Mouse (Mus musculus) limb, embryonic 14.5 days (tissue): ENCODE measurements around the gene Kazn. TPM values are rescaled to one million over a fixed set of nuclear protein-coding genes. Genes with fewer than 3 reads are reported as not detected.

Experiments used
- ATAC-seq: fragments of 200-750 bp; cut with Nextera tagmentation; 2 replicates; pipeline ENCODE4 v1.8.0; 2017; ENCODE audit warnings: low read depth, moderate number of reproducible peaks, moderate TSS enrichment; ENCODE audit not compliant: low FRiP score
- DNase-seq: peaks from one replicate; pipeline ENCODE4 v3.0.0-alpha.2; 2015; ENCODE audit warnings: low spot score
- H3K27ac ChIP-seq: fragments of 300-500 bp; sonication (generic); replicated peaks from 2 replicates; pipeline ENCODE4 v1.5.1; 2014; ENCODE audit warnings: low read depth, mild to moderate bottlenecking, low read length, moderate library complexity, mixed read lengths
- H3K27me3 ChIP-seq: fragments of 300-500 bp; sonication (generic); 2 replicates; pipeline ENCODE4 v1.6.1; 2014; ENCODE audit warnings: low read length, mixed read lengths; ENCODE audit not compliant: control insufficient read depth, insufficient read depth
- H3K36me3 ChIP-seq: fragments of 300-500 bp; sonication (generic); 2 replicates; pipeline ENCODE4 v1.6.1; 2014; ENCODE audit warnings: mild to moderate bottlenecking, low read length, moderate library complexity, mixed read lengths; ENCODE audit not compliant: control insufficient read depth, insufficient read depth
- H3K4me1 ChIP-seq: fragments of 300-500 bp; sonication (generic); 2 replicates; pipeline ENCODE4 v1.6.1; 2014; ENCODE audit warnings: antibody characterized with exemption, low read length, mixed read lengths; ENCODE audit not compliant: control insufficient read depth, insufficient read depth
- H3K4me2 ChIP-seq: fragments of 300-500 bp; sonication (generic); replicated peaks from 2 replicates; pipeline ENCODE4 v1.6.1; 2014; ENCODE audit warnings: low read depth, mild to moderate bottlenecking, low read length, moderate library complexity; ENCODE audit not compliant: severe bottlenecking
- H3K4me3 ChIP-seq: fragments of 300-500 bp; sonication (generic); replicated peaks from 2 replicates; pipeline ENCODE4 v1.5.1; 2014; ENCODE audit warnings: low read length
- H3K9ac ChIP-seq: fragments of 300-500 bp; sonication (generic); 2 replicates; pipeline ENCODE4 v1.6.1; 2014; ENCODE audit warnings: mild to moderate bottlenecking, low read depth, low read length, moderate library complexity; ENCODE audit not compliant: severe bottlenecking
- H3K9me3 ChIP-seq: fragments of 300-500 bp; sonication (generic); 2 replicates; pipeline ENCODE4 v1.6.1; 2016; ENCODE audit warnings: low read length; ENCODE audit not compliant: control insufficient read depth
- POLR2A ChIP-seq: fragments of 200-500 bp; IDR thresholded peaks from 2 replicates; pipeline ENCODE4 v1.8.0; 2012; ENCODE audit warnings: inconsistent platforms, mild to moderate bottlenecking, moderate library complexity, borderline replicate concordance; ENCODE audit not compliant: insufficient read depth, insufficient read length; ENCODE audit errors: extremely low read depth
- WGBS: fragments of 180-500 bp; shearing (Covaris S2); extraction: QIAGEN DNeasy Blood & Tissue Kit; methylation state at CpG from one replicate; pipeline ENCODE4 v1.1.7; 2014; 5-methylcytosine and 5-hydroxymethylcytosine counted together
- polyA plus RNA-seq, 2 experiments: library from polyadenylated mRNA; depleted of rRNA in 1 of 2; stranded (reverse) in 1 of 2; unstranded in 1 of 2; fragments of >200 nt; fragmentation: Nextera tagmentation in 1 of 2; extraction: Ambion mirVana in 1 of 2; gene quantifications; 2 replicates each; pipeline versions ENCODE4 v1.2.1 to v1.2.3; 2012 to 2014

The Kazn gene
- polyA plus RNA-seq, 2 experiments = 12.7 to 31.3 TPM

DNA sequence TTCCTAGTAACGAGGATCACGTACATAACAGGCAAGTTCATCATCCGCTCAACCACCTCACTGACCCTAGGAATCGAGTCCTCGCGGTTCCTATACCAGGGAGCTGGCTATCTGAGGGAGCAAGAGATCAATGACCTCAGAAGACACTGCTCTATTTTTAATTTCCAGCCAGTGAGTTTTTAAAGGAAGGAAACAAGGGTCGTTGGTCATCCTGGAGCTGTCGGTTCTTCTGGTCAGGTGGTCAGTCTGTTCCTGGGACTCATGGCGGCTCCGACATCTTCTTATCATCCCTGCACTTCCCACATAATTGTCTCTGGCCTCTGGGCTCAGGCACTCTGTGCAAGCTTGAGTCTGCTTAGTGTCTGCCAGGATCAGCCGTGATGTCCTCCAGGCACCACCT, 144.8 kb downstream of the Kazn start:
- H3K9ac ChIP-seq = no peak overlapping the region
- DNase-seq = no peak
- 86% methylated on average over 11 of the region's 11 CpGs for WGBS
- no peak overlapping the region for H3K4me2 ChIP-seq
- H3K4me3 ChIP-seq = no peak overlapping the region
- no peak for ATAC-seq
- H3K27ac ChIP-seq = no peak overlapping the region
- H3K4me1 ChIP-seq = peaks cover 17% of the 10 kb centered on the region; the same call in 1 of the 2 replicates
- no peaks in the 10 kb centered on the region for H3K27me3 ChIP-seq
- no peaks in the 10 kb centered on the region for H3K36me3 ChIP-seq
- no peaks in the 10 kb centered on the region for H3K9me3 ChIP-seq
- no peak for TF ChIP-seq POLR2A

DNA sequence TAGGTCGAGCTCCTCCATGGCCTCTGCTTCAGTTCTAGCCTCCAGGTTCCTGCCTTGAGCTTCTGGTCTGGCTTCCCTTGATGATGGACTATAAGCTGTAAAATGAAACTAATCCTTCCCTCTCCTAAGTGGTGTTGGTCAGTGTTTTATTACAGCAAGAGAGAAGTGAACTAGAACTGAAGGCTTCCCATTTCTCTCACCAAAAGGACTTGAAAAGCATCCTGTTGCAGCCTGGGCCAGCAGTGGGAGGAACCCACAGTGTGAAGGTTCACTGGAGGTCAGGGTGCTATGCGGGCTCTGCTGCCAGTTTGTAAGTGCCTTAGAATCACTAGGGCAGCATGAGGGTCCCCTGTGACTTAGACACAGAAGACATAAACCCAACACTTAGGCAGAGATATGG, 148.1 kb downstream of the Kazn start:
- TF ChIP-seq POLR2A = no peak
- Histone ChIP-seq H3K4me3 (no peak overlapping the region), H3K9ac (no peak overlapping the region), H3K36me3 (no peaks in the 10 kb centered on the region), H3K9me3 (no peaks in the 10 kb centered on the region), H3K4me1 (peaks cover 5% of the 10 kb centered on the region; the same call in 1 of the 2 replicates), H3K4me2 (no peak overlapping the region), H3K27ac (no peak overlapping the region), H3K27me3 (no peaks in the 10 kb centered on the region)
- WGBS = 54% methylated on average over 2 of the region's 2 CpGs
- ATAC-seq (no peak), DNase-seq (no peak)

DNA sequence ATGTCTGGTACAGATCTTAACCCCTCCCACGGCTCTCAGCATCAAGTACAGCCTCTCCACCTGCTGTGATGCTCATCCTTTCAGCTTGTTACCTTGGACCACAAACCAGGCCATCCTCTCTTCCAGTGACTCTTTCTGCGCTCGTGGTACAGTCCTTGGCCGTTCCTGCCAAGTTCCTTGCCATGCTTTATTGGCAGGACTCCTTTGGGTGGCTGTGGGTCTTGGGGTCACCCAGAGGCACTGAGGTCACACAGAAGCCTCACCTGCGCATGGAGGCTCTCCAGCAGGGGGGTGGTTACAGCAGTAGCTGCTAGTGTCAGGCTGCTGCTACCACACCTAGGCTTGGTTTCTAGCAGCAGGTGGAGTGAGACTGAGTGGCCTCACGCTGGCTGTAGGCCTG, 149.2 kb downstream of the Kazn start:
- Histone ChIP-seq H3K4me3 (no peak overlapping the region), H3K27ac (no peak overlapping the region), H3K4me2 (no peak overlapping the region), H3K36me3 (no peaks in the 10 kb centered on the region), H3K27me3 (no peaks in the 10 kb centered on the region), H3K9me3 (no peaks in the 10 kb centered on the region), H3K4me1 (0 out of 2 replicates have a peak, but pooled peaks cover 5% of the 10 kb centered on the region), H3K9ac (no peak overlapping the region)
- ATAC-seq (no peak), DNase-seq (no peak)
- TF ChIP-seq POLR2A = no peak
- WGBS = 70% methylated on average over 6 of the region's 6 CpGs

DNA sequence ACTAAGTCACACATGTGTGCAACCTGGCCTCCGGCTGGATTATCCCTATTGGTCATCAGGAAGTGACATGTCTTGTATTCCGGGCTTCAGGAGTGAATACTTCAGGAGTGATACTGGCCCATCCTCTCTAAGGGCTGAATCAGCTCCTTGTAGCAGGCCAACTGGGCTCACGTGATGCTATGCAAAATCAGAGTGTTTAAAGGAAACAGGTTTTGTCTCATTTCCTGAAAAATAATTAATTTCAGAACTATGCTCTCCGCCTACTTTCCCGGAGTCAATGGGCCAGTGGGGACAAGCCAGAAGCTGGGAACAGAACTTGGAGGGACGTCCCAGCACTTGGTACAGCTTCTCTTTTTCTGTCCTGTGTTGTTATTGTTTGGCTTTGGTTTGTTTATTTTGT, 150.4 kb downstream of the Kazn start:
- WGBS = 46% methylated on average over 6 of the region's 6 CpGs
- no peak for TF ChIP-seq POLR2A
- no peak overlapping the region for H3K4me2 ChIP-seq

GRCm38 (mm10) chr4:142088409-142088808, 150.8 kb downstream of the Kazn start:
- Histone ChIP-seq H3K9ac (no peak overlapping the region), H3K4me3 (no peak overlapping the region), H3K4me1 (peaks cover 7% of the 10 kb centered on the region; the same call in 1 of the 2 replicates), H3K36me3 (no peaks in the 10 kb centered on the region), H3K27me3 (no peaks in the 10 kb centered on the region), H3K4me2 (no peak overlapping the region), H3K27ac (no peak overlapping the region), H3K9me3 (no peaks in the 10 kb centered on the region)
- no peak for ATAC-seq
- DNase-seq = no peak
- 46% methylated on average over 4 of the region's 4 CpGs for WGBS
- TF ChIP-seq POLR2A = no peak

More for the DNA sequence above, 150.4 kb downstream of the Kazn start:
- Histone ChIP-seq H3K36me3 (no peaks in the 10 kb centered on the region), H3K4me3 (no peak overlapping the region), H3K9ac (no peak overlapping the region), H3K9me3 (no peaks in the 10 kb centered on the region), H3K4me1 (0 out of 2 replicates have a peak, but pooled peaks cover 5% of the 10 kb centered on the region), H3K27me3 (no peaks in the 10 kb centered on the region), H3K27ac (no peak overlapping the region)
- no peak for ATAC-seq
- DNase-seq = no peak
